Mouse (Mus musculus) frontal cortex, postnatal 36 days (tissue): Measurements from ENCODE around the gene Rergl.

Source experiments
- DNase-seq, 2 experiments: peaks; one replicate each; pipeline ENCODE4 v3.0.0; 2022; ENCODE audit warnings: low spot score in 2 of 2

The Rergl gene

DNA sequence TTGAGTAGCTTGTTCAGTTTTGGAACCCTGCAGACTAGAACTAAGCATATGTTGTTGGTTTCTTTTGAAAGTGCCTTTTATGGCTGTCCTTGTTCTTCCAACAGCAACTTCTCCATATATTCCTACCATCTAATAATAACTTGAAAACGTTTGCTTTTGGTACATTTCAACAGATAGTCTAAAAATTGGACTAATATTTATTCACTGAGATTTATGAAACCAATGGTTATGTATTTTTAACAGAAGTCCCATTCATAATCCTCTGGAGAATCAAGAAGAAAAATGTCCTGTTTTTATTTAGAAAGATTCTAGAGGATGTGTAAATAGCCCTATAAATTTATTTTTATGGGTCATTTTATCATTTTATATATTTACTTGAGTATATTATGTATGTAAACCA lies at the start of gene Rergl:
Gene Rergl, minus strand, starts transcription at position 101 of the 400 bp plus-strand sequence.
- no peak for DNase-seq

DNA sequence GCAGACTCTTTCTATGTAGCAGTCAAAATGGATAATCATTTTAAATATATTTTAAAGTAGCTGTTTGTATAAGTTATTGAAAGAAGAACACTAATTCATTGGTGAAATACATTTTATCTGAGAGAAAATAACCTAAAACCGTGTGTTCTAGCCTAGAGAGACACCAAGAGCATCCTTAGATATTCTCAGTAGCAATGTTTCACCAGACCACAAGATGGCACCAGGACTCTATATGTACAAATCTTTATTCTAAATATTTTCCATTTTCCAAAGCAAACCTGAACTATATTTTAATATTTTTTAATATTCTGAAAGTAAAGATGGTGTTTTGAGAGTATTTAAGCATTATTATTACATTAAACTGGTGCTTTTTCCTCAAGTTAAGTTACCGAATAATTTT lies 36.7 kb upstream of the Rergl start:
- peak in 1 of 2 experiments; percentile 38 for DNase-seq

DNA sequence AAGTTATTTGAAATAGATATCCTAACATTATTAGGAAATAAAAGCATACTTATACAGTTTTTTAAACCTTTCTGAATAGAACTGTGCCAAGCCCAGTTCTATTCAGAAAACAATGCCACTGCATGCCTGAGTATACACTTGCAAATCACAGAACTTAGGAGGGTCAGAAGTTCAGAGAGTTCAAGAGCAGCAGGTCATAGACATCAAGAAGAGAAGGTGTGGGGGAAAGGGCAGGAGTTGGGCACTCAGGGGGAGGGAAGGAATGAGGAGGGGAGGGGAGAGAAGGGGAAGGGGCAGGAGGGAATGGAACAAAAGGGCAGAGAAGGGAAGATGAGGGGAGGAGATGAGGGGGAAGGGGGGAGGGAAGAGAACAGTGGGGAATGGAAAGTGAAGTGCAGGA lies 23.6 kb upstream of the Rergl start:
- DNase-seq = no peak

DNA sequence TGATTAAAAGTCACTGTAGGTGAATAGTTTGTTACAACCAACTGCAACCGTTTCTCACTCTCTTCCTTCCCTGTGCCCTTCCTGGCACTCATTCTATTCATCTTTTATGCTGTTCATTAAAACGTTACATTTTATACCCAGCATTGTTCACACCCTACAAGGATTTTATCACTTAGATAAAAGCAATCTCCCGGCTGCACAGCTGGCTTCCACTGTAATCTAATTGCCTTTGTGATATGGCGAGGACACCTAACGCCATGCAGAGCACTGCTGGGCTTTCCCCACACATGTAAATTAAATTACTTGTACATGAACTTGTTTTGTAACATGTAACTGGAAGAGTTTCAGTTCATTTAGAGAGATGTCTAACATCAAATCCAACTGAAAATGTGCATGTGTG lies 22.5 kb upstream of the Rergl start:
- DNase-seq = no peak

DNA sequence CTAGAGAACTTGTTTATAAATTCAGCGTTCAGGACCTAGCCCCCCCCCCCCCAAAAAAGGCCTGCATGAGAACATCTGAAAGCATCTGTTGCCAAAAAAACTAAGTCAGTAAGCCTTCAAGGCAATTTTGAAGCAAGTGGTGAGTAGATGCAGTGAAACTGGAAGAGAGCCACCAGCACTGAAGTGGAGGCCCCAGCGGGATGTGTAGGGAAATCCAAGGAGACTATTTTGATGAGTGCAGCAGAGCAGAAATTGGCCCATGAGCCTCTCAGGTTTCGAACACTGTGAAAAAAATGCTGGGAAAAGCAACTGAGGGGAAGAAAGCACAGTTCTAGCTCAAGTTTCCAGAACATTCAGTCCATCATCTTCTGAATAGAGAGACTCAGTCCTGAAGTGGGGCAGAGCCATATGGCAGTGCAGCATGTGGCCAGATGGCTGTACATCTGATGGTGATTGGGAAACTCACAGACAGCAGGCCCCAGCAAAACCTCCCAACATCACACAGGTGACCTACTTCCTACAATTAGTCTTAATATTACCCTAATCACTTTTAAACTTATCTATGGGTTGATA lies 13.2 kb upstream of the Rergl start:
- no peak for DNase-seq

DNA sequence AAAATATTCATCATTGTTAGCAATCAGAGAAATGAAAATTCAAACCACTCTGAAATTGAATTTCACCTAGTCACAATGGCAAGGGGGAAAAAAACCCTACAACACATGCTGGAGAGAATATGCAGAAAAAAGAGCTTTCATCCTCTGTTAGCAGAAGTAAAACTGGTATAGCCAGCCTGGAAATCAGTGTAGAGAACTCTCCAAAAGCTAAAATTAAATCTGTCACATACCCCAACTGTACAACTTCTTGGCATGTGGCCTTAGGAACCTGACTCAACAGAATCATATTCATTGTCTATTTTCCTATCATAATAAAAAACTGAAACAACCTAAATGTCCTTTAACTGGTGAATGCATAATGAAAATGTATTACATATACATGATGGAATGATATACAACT lies 22.0 kb downstream of the Rergl start:
- DNase-seq = peak in 1 of 2 experiments; percentile 18

DNA sequence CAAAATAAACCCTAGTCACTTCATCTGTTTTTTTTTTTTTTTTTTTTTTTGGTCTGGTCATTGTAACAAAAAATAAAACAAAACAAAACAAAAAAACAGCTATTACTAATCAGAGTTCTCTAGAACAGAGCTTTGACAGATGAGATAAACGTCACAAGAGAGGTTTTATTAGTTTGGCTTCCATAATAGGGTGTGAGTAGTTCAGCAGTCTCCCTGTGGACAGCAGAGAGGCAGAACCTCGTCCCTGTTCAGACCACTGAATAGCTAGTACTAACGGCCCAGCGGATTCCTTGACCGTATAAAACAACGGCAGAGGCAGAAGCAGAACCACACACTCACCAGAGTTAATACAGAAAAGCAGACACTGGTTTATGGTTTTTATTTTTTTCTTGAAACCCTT lies 36.8 kb downstream of the Rergl start:
- DNase-seq = no peak

GRCm38 (mm10) chr6:139464292-139464691 lies 37.5 kb downstream of the Rergl start:
- no peak for DNase-seq

- DNase-seq = peak; percentile 7 to 59
Observed at GRCm38 (mm10) chr6:139461094-139461493, 40.7 kb downstream of the Rergl start.

DNA sequence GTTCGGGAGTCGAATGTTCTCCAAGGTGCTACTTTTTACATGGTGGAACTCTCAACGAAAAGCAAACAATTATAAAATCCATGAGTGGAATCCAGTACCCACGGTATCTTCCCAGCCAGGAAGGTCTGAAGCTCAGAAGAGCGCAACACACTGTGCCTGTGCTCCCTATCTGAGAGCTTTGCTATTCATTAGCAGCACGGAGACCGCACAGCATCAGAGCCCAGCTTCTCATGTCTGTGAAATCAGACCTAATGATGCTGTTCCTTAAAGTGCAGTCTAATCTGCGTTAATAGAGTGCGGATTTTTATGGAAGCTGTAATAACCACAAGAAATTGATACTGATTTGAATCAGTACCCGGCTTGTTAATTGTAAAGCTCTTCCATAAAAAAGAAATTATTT lies 41.3 kb downstream of the Rergl start:
- DNase-seq = no peak

GRCm38 (mm10) chr6:139443999-139444398 lies 57.8 kb downstream of the Rergl start:
- DNase-seq = no peak
